Mouse (Mus musculus): ENCODE results near the gene Pla2g2d.

- TF ChIP-seq CTCF (conservative IDR thresholded peaks at IDR 0.05; ENCODE audit: insufficient read depth, insufficient read length, low read depth, low read length) (no peak), POLR2A (IDR thresholded peaks at IDR 0.05; ENCODE audit: low read depth, low read length) (no peak)
These were observed 27.7 kb upstream of the Pla2g2d start for GRCm38 (mm10) chr4:138747851-138748250.
